Mouse (Mus musculus): ENCODE measurements around the gene Ifi35. TPM values are rescaled to one million over a fixed set of nuclear protein-coding genes. Genes with fewer than 3 reads are reported as not detected.
A peak's percentile ranks its signal among the peaks of the same experiment; 100 is the strongest.
"Not testable (repeated sequence)": the region's sequence is repeated elsewhere in the genome, so short reads cannot be mapped to it uniquely, and the experiment has no call there.

The Ifi35 gene
- polyA plus RNA-seq, 1 experiment, result 6.3 TPM

- peak within 1 kb of the TSS; percentile 61 for H3K4me3 ChIP-seq (replicated peaks; ENCODE audit: insufficient read depth, low read depth, low read length)
- H3K27ac ChIP-seq (ENCODE audit: insufficient read depth, low read length), result no peak within 1 kb of the TSS
- TF ChIP-seq POLR2A (IDR thresholded peaks at IDR 0.05; ENCODE audit: borderline replicate concordance, insufficient read depth, low read length) (peak; percentile 82), CTCF (IDR thresholded peaks at IDR 0.05; ENCODE audit: borderline replicate concordance, insufficient read depth, low read depth, low read length) (peak; percentile 84)
- no peaks in the 10 kb centered on the region for H3K4me1 ChIP-seq (ENCODE audit: control insufficient read depth, insufficient read depth, low read length)
- peak; percentile 98 to 99 for DNase-seq
- WGBS, result under 1% methylated on average over 42 of the region's 42 CpGs
- no peaks in the 10 kb centered on the region for H3K27me3 ChIP-seq (ENCODE audit: control insufficient read depth, insufficient read depth, low read length)
Measured at GRCm38 (mm10) chr11:101442127-101442693, 6.0 kb upstream of the Ifi35 start, which contains the start of gene Rpl27. Gene Rpl27, plus strand, starts transcription at chr11:101442298.

DNA sequence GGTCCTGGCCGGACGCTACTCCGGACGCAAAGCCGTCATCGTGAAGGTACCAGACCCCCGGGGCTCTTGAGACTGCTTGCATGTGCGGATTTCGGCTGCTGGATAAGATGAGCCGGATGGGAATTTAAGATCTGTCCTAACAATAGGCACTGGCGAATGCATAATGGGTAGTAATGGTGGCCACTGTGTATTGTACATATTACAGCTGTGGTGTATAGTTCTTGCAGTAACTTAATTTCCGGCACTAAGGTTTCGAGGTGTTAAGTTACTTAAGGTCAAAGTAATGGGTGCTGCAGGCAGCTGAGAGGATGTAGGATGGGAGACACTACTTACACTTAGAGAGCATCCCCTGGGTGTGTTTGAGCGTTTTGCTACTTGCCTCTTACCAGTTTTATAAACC is 5.4 kb upstream of the Ifi35 start:
- WGBS, result 1% methylated on average over 14 of the region's 14 CpGs
- no peak overlapping the region for H3K27ac ChIP-seq (ENCODE audit: insufficient read depth, low read length)
- TF ChIP-seq CTCF (IDR thresholded peaks at IDR 0.05; ENCODE audit: borderline replicate concordance, insufficient read depth, low read depth, low read length) (no peak), POLR2A (IDR thresholded peaks at IDR 0.05; ENCODE audit: borderline replicate concordance, insufficient read depth, low read length) (no peak)
- no peaks in the 10 kb centered on the region for H3K27me3 ChIP-seq (ENCODE audit: control insufficient read depth, insufficient read depth, low read length)
- peak overlapping the region; percentile 61 for H3K4me3 ChIP-seq (replicated peaks; ENCODE audit: insufficient read depth, low read depth, low read length)
- H3K4me1 ChIP-seq (ENCODE audit: control insufficient read depth, insufficient read depth, low read length), result no peaks in the 10 kb centered on the region
- no peak for DNase-seq

DNA sequence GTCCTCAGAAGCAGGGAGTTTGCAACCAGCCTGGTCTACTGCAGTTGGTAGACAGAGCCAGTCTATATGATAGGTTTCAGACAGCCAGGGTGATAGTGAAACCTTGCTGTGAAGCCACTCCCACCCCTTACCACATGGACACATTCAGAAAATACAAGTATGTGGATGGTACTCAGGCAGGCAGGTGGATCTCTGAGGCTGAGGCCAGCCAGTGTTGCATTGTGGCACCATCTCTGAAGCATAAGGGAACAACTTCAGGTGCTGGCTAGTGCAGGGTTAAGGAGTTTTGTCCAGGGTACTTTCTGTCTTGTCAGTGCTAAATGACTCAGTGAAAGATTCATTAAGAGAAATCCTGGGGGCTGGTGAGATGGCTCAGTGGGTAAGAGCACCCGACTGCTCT is 1.9 kb upstream of the Ifi35 start:
- TF ChIP-seq CTCF (IDR thresholded peaks at IDR 0.05; ENCODE audit: borderline replicate concordance, insufficient read depth, low read depth, low read length), result no peak
- no peak for TF ChIP-seq POLR2A (IDR thresholded peaks at IDR 0.05; ENCODE audit: borderline replicate concordance, insufficient read depth, low read length)
- no peak for DNase-seq
- WGBS, result 76% methylated on average over 1 of the region's 1 CpGs

DNA sequence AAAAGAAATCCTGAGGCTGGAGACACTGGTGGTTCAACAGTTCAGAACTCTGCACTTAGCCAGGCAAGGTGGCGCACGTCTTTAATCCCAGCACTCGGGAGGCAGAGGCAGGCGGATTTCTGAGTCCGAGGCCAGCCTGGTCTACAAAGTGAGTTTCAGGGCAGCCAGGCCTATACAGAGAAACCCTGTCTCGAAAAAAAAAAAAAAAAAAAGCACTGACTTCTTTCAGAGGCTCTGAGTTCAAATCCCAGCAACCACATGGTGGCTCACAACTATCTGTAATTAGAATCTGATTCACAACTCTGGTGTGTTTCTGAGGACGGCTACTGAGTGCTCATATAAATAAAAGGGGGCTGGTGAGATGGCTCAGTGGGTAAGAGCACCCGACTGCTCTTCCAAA is 1.3 kb upstream of the Ifi35 start:
- H3K4me1 ChIP-seq (ENCODE audit: control insufficient read depth, insufficient read depth, low read length); H3K4me3 ChIP-seq (replicated peaks; ENCODE audit: insufficient read depth, low read depth, low read length); H3K27ac ChIP-seq (ENCODE audit: insufficient read depth, low read length); DNase-seq; H3K27me3 ChIP-seq (ENCODE audit: control insufficient read depth, insufficient read depth, low read length): not testable (repeated sequence)
- WGBS, result 90% methylated on average over 8 of the region's 8 CpGs

More for the DNA sequence above, 1.9 kb upstream of the Ifi35 start:
- Histone ChIP-seq H3K27ac (ENCODE audit: insufficient read depth, low read length) (no peak overlapping the region), H3K4me1 (ENCODE audit: control insufficient read depth, insufficient read depth, low read length) (no peaks in the 10 kb centered on the region), H3K4me3 (replicated peaks; ENCODE audit: insufficient read depth, low read depth, low read length) (no peak overlapping the region), H3K27me3 (ENCODE audit: control insufficient read depth, insufficient read depth, low read length) (no peaks in the 10 kb centered on the region)

DNA sequence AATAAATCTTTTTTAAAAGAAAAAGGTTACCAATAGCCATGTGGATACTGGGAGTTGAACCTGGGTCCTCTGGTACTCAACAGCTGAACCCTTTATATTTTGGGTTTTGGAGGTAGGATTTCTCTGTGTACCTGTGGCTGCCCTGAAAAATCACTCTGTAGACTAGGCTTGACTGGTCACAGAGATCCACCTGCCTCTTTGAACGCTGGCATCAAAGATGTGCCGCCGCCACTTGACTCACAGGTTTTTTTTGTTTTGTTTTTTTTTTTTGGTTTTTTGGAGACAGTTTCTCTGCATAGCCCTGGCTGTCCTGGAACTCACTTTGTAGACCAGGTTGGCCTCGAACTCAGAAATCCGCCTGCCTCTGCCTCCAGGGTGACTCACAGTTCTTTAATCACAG is 421 bp upstream of the Ifi35 start:
- WGBS, result 84% methylated on average over 5 of the region's 5 CpGs
- DNase-seq, result no peak
- Histone ChIP-seq H3K4me1 (ENCODE audit: control insufficient read depth, insufficient read depth, low read length) (no peaks in the 10 kb centered on the region), H3K4me3 (replicated peaks; ENCODE audit: insufficient read depth, low read depth, low read length) (no peak overlapping the region), H3K27me3 (ENCODE audit: control insufficient read depth, insufficient read depth, low read length) (no peaks in the 10 kb centered on the region), H3K27ac (ENCODE audit: insufficient read depth, low read length) (no peak overlapping the region)
- no peak for TF ChIP-seq CTCF (IDR thresholded peaks at IDR 0.05; ENCODE audit: borderline replicate concordance, insufficient read depth, low read depth, low read length)
- no peak for TF ChIP-seq POLR2A (IDR thresholded peaks at IDR 0.05; ENCODE audit: borderline replicate concordance, insufficient read depth, low read length)

GRCm38 (mm10) chr11:101448899-101449298 is 692 bp downstream of the Ifi35 start:
- no peak overlapping the region for H3K27ac ChIP-seq (ENCODE audit: insufficient read depth, low read length)
- H3K4me1 ChIP-seq (ENCODE audit: control insufficient read depth, insufficient read depth, low read length), result no peaks in the 10 kb centered on the region
- DNase-seq, result no peak
- no peaks in the 10 kb centered on the region for H3K27me3 ChIP-seq (ENCODE audit: control insufficient read depth, insufficient read depth, low read length)
- no peak overlapping the region for H3K4me3 ChIP-seq (replicated peaks; ENCODE audit: insufficient read depth, low read depth, low read length)
- 77% methylated on average over 4 of the region's 4 CpGs for WGBS
- TF ChIP-seq CTCF (IDR thresholded peaks at IDR 0.05; ENCODE audit: borderline replicate concordance, insufficient read depth, low read depth, low read length) (no peak), POLR2A (IDR thresholded peaks at IDR 0.05; ENCODE audit: borderline replicate concordance, insufficient read depth, low read length) (no peak)

DNA sequence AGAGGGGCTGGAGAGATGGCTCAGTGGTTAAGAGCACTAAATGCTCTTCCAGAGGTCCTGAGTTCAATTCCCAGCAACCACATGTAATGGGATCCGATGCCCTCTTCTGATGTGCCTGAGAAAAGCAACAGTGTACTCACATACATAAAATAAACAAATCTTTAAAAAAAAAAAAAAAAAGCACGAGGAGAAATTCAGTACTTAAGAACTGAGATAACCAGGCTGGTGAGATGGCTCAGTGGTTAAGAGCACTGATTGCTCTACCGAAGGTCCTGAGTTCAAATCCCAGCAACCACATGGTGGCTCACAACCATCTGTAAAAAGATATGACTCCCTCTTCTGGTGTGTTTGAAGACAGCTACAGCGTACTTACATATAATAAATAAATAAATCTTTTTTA is 1.4 kb downstream of the Ifi35 start:
- DNase-seq; H3K4me1 ChIP-seq (ENCODE audit: control insufficient read depth, insufficient read depth, low read length); H3K4me3 ChIP-seq (replicated peaks; ENCODE audit: insufficient read depth, low read depth, low read length); H3K27me3 ChIP-seq (ENCODE audit: control insufficient read depth, insufficient read depth, low read length); H3K27ac ChIP-seq (ENCODE audit: insufficient read depth, low read length): not testable (repeated sequence)
- 85% methylated on average over 4 of the region's 4 CpGs for WGBS

GRCm38 (mm10) chr11:101450394-101450793 is 2.2 kb downstream of the Ifi35 start:
- no peak for TF ChIP-seq POLR2A (IDR thresholded peaks at IDR 0.05; ENCODE audit: borderline replicate concordance, insufficient read depth, low read length)
- no peak for TF ChIP-seq CTCF (IDR thresholded peaks at IDR 0.05; ENCODE audit: borderline replicate concordance, insufficient read depth, low read depth, low read length)
- Histone ChIP-seq H3K27me3 (ENCODE audit: control insufficient read depth, insufficient read depth, low read length) (no peaks in the 10 kb centered on the region), H3K27ac (ENCODE audit: insufficient read depth, low read length) (no peak overlapping the region), H3K4me1 (ENCODE audit: control insufficient read depth, insufficient read depth, low read length) (no peaks in the 10 kb centered on the region), H3K4me3 (replicated peaks; ENCODE audit: insufficient read depth, low read depth, low read length) (no peak overlapping the region)
- no peak for DNase-seq
- WGBS, result 75% methylated on average over 3 of the region's 3 CpGs

Measured in cerebellum, adult 2 months (tissue).